Mouse (Mus musculus) gastrocnemius, adult 18-20 months (tissue): ENCODE measurements around the gene Gxylt2. TPM values are rescaled to one million over a fixed set of nuclear protein-coding genes. Genes with fewer than 3 reads are reported as not detected.

Source experiments
- DNase-seq: peaks from one replicate; pipeline ENCODE4 v3.0.0; 2021; ENCODE audit warnings: low spot score
- total RNA-seq, 2 experiments: library from RNA; stranded (reverse); gene quantifications; 2 replicates each; pipeline ENCODE4 v1.2.3; 2021

Gxylt2 gene
- total RNA-seq, 2 experiments from 2014 or later = 0.32 to 0.66 TPM

DNA sequence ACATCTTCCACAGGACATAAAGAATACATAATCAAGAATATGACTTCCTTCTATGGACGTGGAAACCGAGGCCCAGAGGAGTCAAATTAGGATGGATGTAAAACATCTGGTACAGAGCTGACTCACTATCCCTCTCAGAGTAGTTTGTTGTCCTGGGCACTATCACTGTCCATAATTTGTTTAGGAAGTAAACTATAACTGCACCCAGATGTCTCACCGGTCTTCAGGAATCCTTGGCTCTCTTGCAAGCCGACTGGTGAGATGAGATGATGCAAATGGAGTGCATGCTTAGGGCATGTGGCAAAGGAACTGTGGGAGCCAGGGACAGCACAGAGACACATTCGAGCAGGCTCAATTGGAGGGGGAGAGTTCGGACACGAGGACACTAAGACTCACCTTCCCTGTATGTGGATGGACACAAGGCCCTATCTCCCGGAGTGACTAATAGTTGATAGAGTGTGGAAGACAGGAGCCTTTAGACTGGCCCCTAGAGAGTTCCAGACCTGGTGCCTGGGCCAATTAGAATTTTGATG, 10.8 kb downstream of the Gxylt2 start:
- no peak for DNase-seq

DNA sequence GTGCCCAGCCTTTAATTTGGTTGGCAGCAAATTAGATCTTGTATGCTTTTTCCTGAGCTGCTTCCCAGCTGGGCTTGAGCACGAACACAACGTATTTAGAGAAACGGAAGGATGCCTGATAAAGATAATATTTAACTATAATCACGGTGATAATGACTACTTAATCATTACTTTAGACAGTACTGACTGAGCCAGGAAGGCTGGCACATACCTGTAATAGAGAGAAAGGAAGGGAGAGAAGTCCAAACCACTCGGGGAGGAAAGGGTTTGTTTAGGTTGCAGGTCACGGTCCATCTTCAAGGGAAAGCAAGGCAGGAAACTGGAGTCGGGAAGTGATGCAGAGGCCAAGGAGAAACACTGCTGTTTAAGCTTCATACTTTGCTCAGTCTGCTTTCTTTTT, 11.6 kb downstream of the Gxylt2 start:
- no peak for DNase-seq

DNA sequence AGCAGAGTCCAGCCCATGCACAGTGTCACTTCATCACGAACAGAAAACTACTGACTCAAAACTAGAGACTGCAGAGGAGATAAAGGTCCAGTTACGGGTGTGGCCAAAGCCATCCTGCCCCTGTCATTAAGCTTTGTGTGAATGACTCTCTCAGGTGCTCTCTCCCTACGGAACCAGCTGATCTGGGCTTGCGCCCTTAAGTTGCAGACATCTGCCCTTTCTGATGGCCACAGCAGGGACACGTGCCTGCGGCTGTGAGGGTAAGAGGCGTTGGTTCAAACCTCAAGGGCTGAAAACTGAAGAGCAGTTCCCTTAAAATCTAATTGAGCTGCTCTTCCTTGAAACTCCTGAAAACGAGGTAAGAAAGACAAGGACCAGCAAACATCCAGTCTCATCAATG, 12.3 kb downstream of the Gxylt2 start:
- no peak for DNase-seq

DNA sequence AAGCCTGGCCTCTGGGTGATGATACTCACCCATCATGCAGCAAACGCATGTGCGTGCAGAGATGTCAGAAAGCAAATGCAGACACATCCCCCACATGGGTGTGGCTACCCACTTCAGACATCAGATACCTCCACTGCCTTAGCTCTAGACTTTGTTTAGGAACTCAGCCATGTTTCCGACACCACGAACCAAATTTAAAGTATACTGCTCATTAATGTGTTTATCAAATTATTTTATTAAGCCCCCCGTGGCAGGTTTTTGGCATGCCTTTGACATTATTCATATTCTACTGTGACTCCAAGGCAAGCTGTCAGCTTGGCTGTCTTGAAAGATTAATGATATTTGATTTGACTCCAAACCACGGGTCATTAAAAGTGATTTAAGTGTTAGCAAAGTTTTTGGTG, 15.6 kb downstream of the Gxylt2 start:
- DNase-seq = no peak

DNA sequence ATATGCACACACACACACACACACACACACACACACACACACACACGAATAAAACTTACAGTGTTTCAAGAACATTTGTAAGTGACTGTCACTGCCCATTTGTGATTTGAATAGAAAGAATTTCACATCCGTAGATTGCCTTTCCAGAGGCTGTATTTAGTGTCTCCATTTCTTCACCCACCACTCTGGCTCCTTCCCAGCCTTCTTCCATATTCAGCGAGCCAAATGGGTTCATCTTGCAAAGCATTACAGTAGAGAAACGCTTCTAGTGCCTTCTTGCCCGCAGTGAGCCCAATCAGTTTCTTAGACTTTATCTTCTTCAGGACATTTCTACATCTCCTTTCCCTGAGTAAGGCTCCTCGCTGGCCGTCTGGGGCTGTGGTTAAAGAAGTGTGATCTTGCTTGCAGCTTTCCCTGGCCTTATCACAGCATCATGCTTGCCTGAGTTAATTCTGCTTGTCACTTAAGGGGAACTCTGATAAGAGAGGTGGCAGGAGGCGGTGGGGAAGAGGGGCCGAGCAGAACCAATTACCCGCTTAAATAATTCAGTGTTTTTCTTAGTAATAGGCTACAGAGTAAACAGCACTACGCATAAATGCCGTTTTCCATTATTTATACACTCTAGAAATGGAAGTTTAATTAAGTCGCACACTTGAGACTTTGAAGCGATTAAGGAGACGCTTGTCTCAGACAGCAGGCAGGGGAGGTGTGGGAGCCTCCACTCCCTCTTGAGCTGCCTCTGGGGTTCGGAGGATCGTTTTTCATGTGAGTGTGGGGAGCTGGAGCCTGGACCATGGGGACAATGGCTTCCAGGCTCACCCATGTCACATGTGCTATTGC, 16.6 kb downstream of the Gxylt2 start:
- no peak for DNase-seq

DNA sequence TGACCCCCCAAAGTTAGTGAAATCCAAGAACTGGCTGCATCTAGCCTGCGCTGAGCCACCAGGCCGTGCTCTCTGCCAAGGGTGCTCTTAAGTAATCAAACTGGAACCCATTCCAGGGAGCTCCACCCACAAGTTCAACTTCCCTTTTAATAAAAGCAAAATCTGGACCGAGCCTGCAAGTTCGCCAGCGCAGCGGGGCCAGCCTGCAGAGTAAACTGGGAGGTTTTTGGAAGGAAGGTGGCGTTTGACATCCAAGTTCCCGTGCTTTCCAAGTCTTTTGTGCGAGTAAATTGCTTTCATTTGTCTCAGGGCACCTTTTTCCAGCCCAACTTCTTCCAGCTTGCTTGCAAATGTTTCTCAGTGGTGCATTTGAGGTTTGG, 27.5 kb downstream of the Gxylt2 start:
- peak; percentile 86 for DNase-seq

DNA sequence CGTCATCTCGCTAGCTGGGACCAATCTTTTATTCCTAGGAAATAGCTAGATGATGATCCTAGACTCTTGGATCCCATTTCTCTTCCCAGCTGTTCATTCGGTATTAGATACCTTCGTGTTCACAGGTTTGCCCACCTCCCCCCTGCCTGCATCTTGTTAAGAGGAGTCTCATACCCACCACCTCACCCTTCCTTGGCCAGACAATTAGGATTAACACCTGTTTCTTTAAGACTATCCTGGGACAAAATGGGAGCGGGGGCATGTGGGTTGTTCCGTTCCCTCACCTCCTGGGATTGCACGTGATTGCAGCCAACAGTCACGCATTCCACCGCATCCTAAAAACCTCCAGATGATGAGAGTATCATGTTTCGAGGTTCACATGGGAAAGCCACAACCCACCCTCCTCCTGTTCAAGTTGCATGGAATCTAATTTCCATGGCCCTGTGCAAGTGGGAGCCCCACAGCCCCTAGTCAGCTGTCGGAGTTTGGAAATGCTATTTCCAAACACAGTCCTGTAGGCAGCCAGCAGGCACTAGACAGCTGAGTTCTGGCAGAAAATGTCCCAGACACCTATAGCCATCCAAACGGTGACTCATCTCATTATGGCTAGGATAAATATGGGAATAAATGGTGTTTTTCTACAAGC, 28.0 kb downstream of the Gxylt2 start:
- peak; percentile 58 for DNase-seq

DNA sequence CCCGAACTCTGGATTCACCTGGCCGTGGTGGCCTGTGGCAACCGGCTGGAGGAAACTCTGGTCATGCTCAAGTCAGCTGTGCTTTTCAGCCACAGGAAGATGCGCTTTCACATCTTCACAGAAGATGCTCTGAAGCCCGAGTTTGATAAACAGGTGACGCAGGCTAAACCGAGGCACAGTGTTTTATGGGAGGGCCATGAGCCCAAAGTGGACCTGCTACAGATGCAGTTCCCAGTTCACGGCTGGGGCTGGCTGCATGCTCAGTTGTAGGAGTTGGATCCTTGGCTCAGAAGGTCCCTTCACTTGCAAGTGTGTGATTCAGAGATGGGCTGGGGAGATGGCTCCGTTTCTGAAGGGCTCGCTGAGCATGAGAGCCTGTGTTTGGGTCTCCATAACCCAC, 28.7 kb downstream of the Gxylt2 start:
- DNase-seq = no peak

DNA sequence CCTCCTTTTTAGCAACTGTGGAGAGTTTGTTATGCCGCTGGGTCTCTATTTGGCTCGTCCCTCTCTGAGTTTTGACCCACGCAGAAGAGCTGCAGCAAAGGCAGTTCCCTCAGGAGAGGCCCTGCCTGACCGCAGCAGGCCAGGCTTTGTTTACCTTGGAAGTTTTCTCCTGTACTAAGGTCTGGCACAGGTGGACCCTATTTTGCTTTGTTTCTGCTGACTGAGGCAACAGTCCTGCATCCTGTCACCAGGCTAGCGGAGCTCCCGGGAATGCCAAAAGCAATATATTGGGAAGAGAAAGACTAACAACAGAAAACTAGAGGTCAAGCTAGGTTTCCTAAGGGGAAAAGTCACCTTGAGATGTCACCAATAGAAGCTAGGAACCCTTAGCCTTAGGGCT, 29.8 kb downstream of the Gxylt2 start:
- no peak for DNase-seq

DNA sequence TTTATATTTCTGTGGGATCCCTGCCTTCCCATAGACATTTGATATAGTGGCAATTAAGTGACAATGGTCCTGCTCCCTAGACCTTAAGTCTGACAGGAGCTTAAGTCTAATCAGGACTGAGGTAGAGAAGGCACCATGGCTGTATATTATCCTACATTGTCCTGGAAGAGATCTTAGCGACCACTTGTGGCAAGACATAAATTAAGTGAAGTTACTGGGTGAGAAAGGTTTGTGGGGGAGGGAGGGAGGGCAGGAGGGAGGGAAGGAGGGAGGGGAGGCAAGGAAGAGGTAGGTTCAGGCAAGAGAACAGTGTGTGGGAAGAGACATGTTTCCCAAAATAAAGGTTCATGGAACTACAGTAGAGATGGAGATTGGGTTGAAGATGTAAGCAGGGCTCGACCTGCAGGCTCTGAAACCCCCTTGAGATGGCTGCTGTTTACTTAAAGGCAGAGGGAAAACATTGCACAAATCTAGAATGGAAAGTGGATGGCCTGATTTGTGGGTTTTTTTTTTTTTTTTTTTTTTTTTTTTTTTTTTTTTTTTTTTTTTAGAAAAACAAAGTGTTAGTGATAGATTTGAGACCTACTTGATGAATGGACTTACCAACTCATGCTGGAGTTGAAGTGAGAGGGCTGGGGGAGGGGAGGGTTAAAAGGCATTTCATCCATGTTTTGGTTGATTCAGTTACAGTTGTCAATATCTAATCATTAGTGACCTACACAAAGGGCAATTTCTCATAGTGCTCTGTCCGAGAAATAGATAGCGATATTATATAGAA, 54.1 kb downstream of the Gxylt2 start:
- DNase-seq = no peak

DNA sequence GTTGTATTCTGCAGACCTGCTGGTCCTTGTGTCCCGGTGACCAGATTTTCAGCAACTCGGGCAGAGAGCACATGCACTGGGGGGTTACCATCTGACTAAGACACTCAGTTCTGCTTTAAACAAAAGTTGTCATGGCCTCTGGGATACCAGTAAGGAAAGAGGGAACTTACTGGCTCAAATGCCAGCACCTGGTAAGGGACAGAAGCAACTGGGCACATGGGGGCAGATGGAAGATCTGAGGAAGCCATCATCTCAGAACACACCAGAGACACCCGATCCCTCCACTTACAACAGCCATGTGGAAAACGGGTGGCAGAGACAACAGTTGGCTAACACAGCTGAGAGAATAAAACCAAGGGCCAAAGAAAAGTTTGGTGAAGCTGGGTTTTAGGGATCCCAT, 63.2 kb downstream of the Gxylt2 start:
- no peak for DNase-seq

DNA sequence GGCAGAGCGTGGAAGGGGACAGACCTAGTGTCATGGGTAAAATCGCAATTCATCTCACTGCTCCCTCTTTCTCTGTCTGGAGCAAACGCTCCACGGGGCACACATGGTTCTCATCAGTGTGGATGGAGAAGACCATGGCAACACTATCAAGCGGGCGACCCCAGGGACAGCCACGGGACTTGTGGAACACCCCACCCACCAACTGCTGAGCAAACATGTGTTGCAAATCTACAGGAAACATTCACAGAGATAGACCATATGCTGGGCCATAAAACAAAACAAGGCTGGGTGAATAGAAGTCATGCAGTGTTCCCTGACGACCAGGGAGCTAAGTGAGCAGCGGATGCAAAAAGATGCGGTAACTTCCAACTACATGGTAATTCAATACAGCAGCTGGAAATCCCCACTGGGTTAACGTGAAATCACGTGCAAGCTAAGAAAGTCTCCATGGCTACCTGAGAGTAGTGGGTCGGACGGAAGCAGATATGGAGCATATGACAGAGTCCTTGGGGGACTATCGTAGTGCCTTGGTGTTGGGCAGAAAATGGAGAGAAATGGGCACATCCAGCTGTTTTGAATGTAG, 71.5 kb downstream of the Gxylt2 start:
- no peak for DNase-seq

DNA sequence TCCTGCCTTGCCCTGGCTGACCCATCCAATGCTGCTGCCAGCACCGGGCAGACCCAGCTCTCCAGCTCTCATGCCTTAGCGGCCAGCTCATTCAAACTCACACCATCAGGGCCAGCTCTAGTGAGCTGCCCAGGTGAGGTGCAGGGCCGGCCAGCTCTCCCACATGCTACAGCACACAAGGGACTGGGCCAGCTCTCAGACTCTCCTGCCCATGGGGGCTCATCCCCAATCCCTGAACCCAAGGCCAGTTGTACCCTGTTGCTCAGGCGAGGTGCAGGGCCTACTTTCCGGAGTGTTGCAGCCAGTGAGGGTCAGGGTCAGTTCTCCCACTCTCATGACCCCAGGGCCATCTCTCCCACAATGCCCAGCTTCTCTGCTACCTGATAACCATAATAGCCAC, 74.1 kb downstream of the Gxylt2 start:
- no peak for DNase-seq

DNA sequence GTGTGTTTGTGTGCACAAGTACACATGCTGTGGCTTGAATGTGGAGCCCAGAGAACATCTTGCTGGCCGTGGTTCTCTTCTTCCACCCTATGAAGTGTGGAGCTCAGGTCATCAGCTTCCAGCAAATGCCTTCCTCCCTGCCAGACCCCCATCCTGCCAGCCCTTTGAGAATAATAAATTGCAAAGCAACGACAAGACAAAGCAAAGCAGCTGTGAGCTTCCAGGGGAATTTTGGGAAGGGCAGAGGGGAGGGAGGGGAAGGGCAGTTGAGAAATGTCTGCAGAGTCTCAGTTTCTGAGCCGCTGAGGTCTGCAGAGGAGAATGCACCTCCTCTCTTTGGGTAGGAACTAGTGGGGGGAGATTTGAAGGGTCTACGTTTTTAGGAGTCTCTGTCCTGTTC, 75.9 kb downstream of the Gxylt2 start:
- DNase-seq = no peak

DNA sequence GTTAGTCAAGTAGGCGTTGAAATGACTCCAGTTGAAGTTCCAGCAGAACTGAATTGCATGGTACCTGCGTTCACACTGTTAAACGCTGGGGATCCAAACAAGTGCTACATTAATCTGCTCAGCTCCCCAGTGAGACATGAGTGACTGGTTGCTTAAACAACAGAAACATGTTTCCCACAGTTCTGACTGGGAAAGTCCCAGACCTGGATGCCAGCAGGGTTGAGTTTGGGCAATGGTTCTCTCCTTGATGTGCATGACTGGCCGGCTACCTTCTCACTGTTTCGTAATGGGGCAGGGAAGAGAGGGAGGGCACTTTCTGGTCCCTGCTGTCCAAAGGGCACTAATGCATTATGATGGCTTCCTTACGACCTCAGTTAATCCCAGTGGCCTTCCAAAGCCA, 77.1 kb downstream of the Gxylt2 start:
- no peak for DNase-seq

DNA sequence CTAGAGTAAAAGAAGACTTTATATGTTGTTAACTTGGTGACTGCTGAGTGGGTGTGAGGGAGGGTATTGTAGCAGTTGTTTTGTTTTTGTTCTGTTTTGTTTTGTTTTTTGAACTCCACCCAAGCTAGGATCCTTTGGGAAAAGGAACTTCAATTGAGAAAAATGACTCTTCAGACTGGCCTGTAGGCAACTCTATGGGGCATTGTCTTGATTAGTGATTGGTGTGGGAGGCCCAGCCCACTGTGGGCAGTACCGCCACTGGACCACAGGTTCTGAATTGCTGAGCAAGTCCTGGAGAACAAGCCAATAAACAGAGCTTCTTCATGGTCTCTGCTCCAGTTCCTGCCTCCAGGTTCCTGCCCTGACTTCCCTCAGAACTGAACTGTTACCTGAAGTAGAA, 83.2 kb downstream of the Gxylt2 start:
- DNase-seq = no peak

DNA sequence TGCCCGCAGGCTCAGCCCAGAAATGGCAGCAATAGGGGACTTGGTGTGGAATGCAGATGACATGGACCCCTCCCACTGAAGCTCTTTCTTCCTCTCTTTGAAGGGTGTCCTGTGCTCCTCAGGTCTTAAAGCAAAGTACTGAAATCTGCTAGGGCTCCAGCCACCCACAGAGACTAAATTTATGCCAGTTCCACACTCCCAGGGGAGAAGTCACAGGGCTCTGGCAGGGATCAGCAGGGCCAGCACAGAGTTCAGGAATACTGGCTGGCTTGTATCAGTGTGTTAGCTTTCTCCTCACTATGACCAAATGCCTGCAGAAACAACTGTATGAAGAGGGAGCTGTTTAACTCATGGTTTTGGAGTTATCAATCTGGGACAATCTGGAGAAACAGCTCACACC, 84.6 kb downstream of the Gxylt2 start:
- no peak for DNase-seq

DNA sequence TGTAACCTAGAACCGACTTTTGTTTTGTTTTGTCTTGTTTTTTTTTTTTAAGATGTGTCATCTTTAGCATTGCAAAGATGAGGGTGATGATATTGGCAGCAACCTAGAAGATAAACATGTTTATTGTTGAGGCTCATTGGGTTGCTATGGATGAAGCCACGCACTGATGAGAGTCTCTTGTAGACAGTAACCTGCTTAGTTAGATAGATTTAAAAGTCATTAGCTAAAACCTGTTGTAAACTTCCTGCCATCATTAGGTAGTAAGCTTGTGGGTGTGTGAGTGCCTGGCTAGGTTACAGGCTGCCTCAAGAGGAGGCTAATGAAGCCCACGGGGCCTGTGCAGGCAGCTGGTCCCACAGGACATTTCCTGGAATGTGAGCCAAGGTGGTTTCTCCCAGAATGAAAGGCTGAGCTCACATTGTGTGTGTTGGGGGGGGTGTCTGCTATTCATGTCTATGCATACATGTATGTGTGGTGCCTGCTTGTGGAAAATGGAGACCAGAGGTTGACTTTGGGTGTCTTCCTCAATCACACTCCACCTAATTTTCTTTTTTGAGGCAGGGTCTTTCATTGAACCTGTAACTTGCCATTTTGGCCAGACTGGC, 87.6 kb downstream of the Gxylt2 start:
- no peak for DNase-seq

DNA sequence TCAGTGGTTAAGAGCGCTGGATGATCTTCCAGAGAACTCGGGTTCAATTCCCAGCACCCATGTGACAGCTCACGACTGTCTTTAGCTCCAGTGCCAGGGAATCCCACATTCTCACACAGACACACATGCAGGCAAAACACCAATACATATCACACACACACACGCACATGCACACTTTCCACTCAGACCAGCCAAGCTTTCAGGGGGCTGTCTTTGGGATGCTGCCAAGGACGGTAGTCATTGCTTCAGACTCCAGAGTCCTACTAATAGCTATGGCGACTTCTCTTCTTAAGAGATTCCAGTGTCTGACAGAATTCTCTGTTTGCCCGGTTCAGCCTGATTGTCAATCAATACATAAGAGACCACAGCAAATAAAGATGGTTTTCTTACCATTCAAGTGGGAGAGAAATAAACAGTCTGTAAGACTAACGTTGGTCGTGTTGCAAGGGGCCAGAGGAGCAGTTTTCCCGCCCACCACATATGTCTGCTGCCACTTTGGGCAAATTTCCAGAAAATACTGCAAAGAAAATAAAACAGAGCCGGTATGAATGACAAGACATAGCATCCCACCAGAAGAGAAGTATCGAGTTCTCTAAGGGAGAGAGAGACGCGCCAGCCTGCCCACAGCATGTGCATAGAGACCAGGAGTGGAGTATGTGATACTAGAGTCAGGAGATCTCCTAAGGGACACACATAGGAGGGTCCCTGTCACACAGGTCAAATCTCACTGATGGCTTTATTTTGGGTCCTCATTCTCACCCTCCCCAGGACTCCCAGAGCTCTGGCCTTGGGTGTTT, 88.6 kb downstream of the Gxylt2 start:
- DNase-seq = no peak

DNA sequence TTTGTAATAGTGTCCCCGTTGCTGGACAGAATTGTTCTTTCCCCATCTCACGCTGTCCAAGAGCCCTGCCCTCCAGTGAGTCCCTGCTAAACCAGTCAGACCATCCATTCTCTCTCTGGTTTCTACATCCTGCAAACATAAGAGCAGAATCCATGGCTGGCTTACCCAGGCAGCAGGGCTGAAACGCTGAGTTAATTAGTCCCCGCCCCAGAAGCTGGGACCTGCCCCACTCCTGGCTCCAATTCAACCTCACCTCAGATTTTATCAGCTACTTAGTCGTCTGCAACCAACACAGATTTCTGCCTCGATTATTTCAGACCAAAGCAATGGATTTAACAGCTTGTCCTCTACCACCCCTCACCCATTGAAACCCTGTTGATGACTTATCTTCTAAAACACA, 91.3 kb downstream of the Gxylt2 start:
- no peak for DNase-seq

DNA sequence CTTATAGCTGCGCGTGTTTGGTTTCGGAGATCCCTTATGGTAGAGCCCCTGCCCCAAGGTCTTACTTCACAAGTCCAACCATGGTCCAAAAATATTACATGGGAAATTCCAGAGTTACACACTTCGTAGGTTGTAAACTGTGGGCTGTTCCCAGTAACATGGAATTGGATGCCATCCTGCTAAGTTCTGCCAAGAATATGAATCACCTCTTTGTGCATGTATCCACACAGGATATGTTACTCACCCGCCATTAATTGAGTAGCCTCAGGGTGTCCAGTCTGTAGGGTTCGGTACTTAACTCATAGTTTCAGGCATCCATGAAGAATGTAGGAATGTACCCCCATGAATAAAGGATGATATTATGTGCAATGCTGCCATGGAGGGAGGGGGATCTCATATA, 94.8 kb downstream of the Gxylt2 start:
- no peak for DNase-seq
